Mouse (Mus musculus) midbrain, postnatal 0 days (tissue): ENCODE measurements at regions not wholly inside any gene's neighbourhood (a gene's known extent, or its start where the extent isn't known, plus 50 kb on each side); places are given as distances from the start of the nearest gene placed in this dataset.
A peak's percentile ranks its signal among the peaks of the same experiment; 100 is the strongest.

Source experiments
- ATAC-seq: fragments of 200-750 bp; cut with Nextera tagmentation; 2 replicates; pipeline ENCODE4 v1.8.0; 2017; ENCODE audit warnings: moderate number of reproducible peaks, mild to moderate bottlenecking, moderate TSS enrichment, moderate library complexity; ENCODE audit not compliant: low FRiP score
- DNase-seq: peaks from one replicate; pipeline ENCODE4 v3.0.0-alpha.2; 2015; ENCODE audit warnings: low spot score
- H3K27ac ChIP-seq: fragments of 300-500 bp; sonication (generic); 2 replicates; pipeline ENCODE4 v1.5.1; 2014; ENCODE audit warnings: low read depth, mild to moderate bottlenecking, low read length, mixed read lengths
- H3K27me3 ChIP-seq: fragments of 300-500 bp; sonication (generic); 2 replicates; pipeline ENCODE4 v1.6.1; 2014; ENCODE audit warnings: low read length, control low read depth, mixed read lengths; ENCODE audit not compliant: insufficient read depth
- H3K36me3 ChIP-seq: fragments of 300-500 bp; sonication (generic); 2 replicates; pipeline ENCODE4 v1.6.1; 2014; ENCODE audit warnings: low read length, control low read depth, mixed read lengths; ENCODE audit not compliant: insufficient read depth
- H3K4me1 ChIP-seq: fragments of 300-500 bp; sonication (generic); 2 replicates; pipeline ENCODE4 v1.6.1; 2014; ENCODE audit warnings: mild to moderate bottlenecking, control low read depth, antibody characterized with exemption, low read length, mixed read lengths; ENCODE audit not compliant: insufficient read depth
- H3K4me2 ChIP-seq: fragments of 300-500 bp; sonication (generic); 2 replicates; pipeline ENCODE4 v1.6.1; 2014; ENCODE audit warnings: low read depth, mild to moderate bottlenecking, low read length, mixed read lengths; ENCODE audit not compliant: poor library complexity, severe bottlenecking
- H3K4me3 ChIP-seq: fragments of 300-500 bp; sonication (generic); 2 replicates; pipeline ENCODE4 v1.5.1; 2014; ENCODE audit warnings: low read depth, mild to moderate bottlenecking, low read length, moderate library complexity
- H3K9ac ChIP-seq: fragments of 300-500 bp; sonication (generic); replicated peaks from 2 replicates; pipeline ENCODE4 v1.6.1; 2014; ENCODE audit warnings: mild to moderate bottlenecking, low read length, moderate library complexity, mixed read lengths; ENCODE audit not compliant: poor library complexity, severe bottlenecking
- H3K9me3 ChIP-seq: fragments of 300-500 bp; sonication (generic); 2 replicates; pipeline ENCODE4 v1.6.1; 2016; ENCODE audit warnings: low read length, control low read depth
- CTCF ChIP-seq: IDR thresholded peaks from 2 replicates; pipeline ENCODE4 v1.5.1; 2016; ENCODE audit warnings: antibody characterized with exemption, mild to moderate bottlenecking
- WGBS: fragments of 180-500 bp; shearing (Covaris S2); extraction: QIAGEN DNeasy Blood & Tissue Kit; methylation state at CpG from one replicate; pipeline ENCODE4 v1.1.7; 2014; 5-methylcytosine and 5-hydroxymethylcytosine counted together

GRCm38 (mm10) chr1:168010416-168010815 is 321.4 kb downstream of the Lmx1a start:
- no peaks in the 10 kb centered on the region for H3K27me3 ChIP-seq
- DNase-seq: no peak
- H3K9me3 ChIP-seq: no peaks in the 10 kb centered on the region
- no peaks in the 10 kb centered on the region for H3K4me1 ChIP-seq
- no peak overlapping the region for H3K4me3 ChIP-seq
- no peak for ATAC-seq
- H3K36me3 ChIP-seq: no peaks in the 10 kb centered on the region
- WGBS: 53% methylated on average over 5 of the region's 5 CpGs
- H3K4me2 ChIP-seq: no peak overlapping the region
- no peak overlapping the region for H3K9ac ChIP-seq
- no peak overlapping the region for H3K27ac ChIP-seq
- TF ChIP-seq CTCF: no peak

GRCm38 (mm10) chr1:168012069-168012468 is 323.0 kb downstream of the Lmx1a start:
- WGBS: 84% methylated on average over 4 of the region's 4 CpGs
- Histone ChIP-seq H3K36me3 (no peaks in the 10 kb centered on the region), H3K9me3 (no peaks in the 10 kb centered on the region), H3K27me3 (no peaks in the 10 kb centered on the region), H3K9ac (no peak overlapping the region), H3K4me3 (no peak overlapping the region), H3K27ac (no peak overlapping the region), H3K4me1 (no peaks in the 10 kb centered on the region), H3K4me2 (no peak overlapping the region)
- TF ChIP-seq CTCF: no peak
- DNase-seq: no peak
- no peak for ATAC-seq

DNA sequence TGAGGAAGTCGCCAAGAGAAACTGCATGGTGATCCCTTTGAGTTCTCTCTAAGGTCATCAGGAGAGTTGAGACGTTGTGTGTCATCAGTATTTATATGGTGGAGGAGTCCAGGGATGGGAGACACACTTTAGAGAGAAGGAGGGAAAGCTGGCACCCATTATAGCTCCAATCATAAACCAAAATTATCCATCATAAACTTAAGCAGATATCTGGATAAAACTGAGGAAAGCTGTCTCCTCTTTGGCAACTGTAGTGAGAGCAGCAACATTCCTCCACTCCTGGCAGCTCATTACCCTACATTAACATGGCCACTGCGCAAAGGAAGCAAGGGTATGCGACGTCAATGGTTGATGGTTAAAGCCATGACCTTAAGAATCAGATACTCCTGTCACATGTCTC is 323.6 kb downstream of the Lmx1a start:
- no peak for TF ChIP-seq CTCF
- H3K27ac ChIP-seq: no peak overlapping the region
- ATAC-seq (no peak), DNase-seq (no peak)
- no peak overlapping the region for H3K4me2 ChIP-seq
- no peaks in the 10 kb centered on the region for H3K9me3 ChIP-seq
- H3K4me1 ChIP-seq: no peaks in the 10 kb centered on the region
- H3K27me3 ChIP-seq: no peaks in the 10 kb centered on the region
- 87% methylated on average over 5 of the region's 5 CpGs for WGBS
- no peaks in the 10 kb centered on the region for H3K36me3 ChIP-seq
- no peak overlapping the region for H3K9ac ChIP-seq
- no peak overlapping the region for H3K4me3 ChIP-seq

DNA sequence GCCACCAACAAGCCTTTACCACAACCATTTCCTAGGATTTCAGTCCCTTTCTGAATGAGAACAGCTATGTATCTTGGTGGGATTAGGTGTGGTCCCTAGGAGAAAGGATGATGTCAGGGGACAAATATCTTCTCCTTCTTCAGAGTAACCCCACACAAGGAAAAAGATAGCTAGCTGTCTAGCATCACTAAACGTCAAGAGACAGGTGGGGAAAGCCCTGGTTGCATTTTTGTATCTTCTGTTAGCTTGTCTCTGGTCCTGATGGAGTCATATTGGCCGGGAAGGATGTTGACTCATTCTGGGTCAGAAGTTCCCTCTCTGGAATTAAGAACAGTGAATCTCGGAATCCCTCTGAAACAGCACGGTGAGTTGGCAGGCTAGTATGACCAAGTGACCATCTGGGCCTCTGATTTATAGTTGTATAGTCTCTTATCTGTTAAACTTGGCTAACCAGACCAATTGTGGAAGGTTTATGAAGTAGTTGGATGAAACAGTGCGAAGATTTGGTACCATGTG is 327.4 kb downstream of the Lmx1a start:
- Histone ChIP-seq H3K27ac (no peak overlapping the region), H3K9me3 (no peaks in the 10 kb centered on the region), H3K4me3 (no peak overlapping the region), H3K36me3 (no peaks in the 10 kb centered on the region), H3K27me3 (no peaks in the 10 kb centered on the region), H3K9ac (no peak overlapping the region), H3K4me2 (no peak overlapping the region), H3K4me1 (no peaks in the 10 kb centered on the region)
- TF ChIP-seq CTCF: no peak
- no peak for ATAC-seq
- 93% methylated on average over 5 of the region's 5 CpGs for WGBS
- no peak for DNase-seq

- no peak for TF ChIP-seq CTCF
- Histone ChIP-seq H3K27ac (no peak overlapping the region), H3K4me1 (no peaks in the 10 kb centered on the region), H3K9me3 (no peaks in the 10 kb centered on the region), H3K9ac (no peak overlapping the region), H3K36me3 (no peaks in the 10 kb centered on the region), H3K27me3 (no peaks in the 10 kb centered on the region), H3K4me3 (no peak overlapping the region), H3K4me2 (no peak overlapping the region)
- WGBS: 79% methylated on average over 3 of the region's 3 CpGs
- ATAC-seq (no peak), DNase-seq (no peak)
Observed at GRCm38 (mm10) chr1:168026481-168026880, 337.4 kb downstream of the Lmx1a start.

DNA sequence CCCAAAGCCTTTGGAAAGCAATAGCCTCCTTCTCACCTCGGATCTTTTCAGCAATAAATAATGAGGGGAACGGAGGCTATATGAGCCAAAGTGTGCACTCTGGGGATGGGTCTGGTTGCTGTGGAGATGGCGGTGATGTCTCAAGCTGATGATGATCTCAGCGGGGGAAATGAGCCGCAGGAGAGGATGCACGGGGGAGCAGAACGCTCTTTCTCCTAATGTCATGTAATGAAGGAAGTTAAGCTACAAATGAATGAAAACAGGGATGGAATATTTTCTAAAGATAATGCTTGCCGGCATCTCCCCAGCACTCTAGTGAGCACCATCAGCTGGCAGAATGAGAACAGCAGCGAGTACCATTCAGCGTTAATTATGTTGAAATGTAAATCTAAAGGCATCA is 355.7 kb downstream of the Lmx1a start:
- ATAC-seq (no peak; the same call in 1 of the 2 replicates), DNase-seq (peak; percentile 71)
- WGBS: 27% methylated on average over 10 of the region's 10 CpGs
- Histone ChIP-seq H3K36me3 (no peaks in the 10 kb centered on the region), H3K4me2 (peak overlapping the region; percentile 33), H3K4me1 (no peaks in the 10 kb centered on the region; the same call in 1 of the 2 replicates), H3K4me3 (peak overlapping the region; percentile 4; the same call in 1 of the 2 replicates), H3K9ac (peak overlapping the region; percentile 40; the same call in 1 of the 2 replicates), H3K9me3 (no peaks in the 10 kb centered on the region), H3K27ac (peak overlapping the region; percentile 51), H3K27me3 (no peaks in the 10 kb centered on the region)
- no peak for TF ChIP-seq CTCF
